Mouse (Mus musculus): ENCODE results near the gene Hdgf.

- TF ChIP-seq CTCF (IDR thresholded peaks at IDR 0.05; ENCODE audit: control insufficient read depth, insufficient read depth, insufficient read length) (no peak), FOSL1 (IDR thresholded peaks at IDR 0.05; ENCODE audit: insufficient read depth, low read length, poor library complexity, severe bottlenecking) (no peak), MYOD1 (IDR thresholded peaks at IDR 0.05; ENCODE audit: control insufficient read depth, insufficient read length, low read depth) (no peak), CEBPB (IDR thresholded peaks at IDR 0.05; ENCODE audit: low read depth) (no peak), MAX (IDR thresholded peaks at IDR 0.05) (no peak), USF1 (IDR thresholded peaks at IDR 0.05; ENCODE audit: low read depth) (no peak), MYOG (IDR thresholded peaks at IDR 0.05; ENCODE audit: control insufficient read depth, extremely low read depth, insufficient read length) (no peak)
Measured at GRCm38 (mm10) chr3:87857666-87858065, 48.5 kb upstream of the Hdgf start.

All from C2C12 (cell line).